Mouse (Mus musculus): ENCODE measurements at regions not wholly inside any gene's neighbourhood (a gene's known extent, or its start where the extent isn't known, plus 50 kb on each side); places are given as distances from the start of the nearest gene placed in this dataset.

DNA sequence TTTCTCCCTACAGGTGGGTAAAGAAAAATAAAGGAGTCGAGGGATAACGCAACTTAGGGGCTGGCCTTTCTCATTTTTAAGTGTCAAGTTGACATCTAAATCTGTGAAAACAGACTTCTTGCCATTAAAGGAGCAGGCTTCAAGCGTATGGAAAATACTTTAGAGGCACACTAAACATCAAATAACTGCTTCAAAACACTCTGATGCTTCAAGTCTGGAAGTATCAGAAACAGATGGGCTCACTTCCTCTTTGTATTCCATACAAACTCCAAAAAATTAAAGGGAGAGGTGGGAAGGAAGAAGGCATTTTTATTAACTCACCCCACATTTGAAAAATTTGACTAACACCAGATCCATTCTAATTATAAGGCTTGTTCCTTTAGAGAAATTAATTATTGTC, 248.0 kb upstream of the Nfe2l3 start:
- Histone ChIP-seq H3K4me1 (ENCODE audit: control insufficient read depth, insufficient read depth, low read length) (no peaks in the 10 kb centered on the region), H3K9ac (ENCODE audit: low read depth, low read length) (no peak overlapping the region), H3K27ac (replicated peaks; ENCODE audit: insufficient read depth, low read depth, low read length) (no peak overlapping the region), H3K27me3 (ENCODE audit: control insufficient read depth, insufficient read depth, low read length) (peaks cover 21% of the 10 kb centered on the region; the same call in 1 of the 2 replicates), H3K4me3 (ENCODE audit: insufficient read depth, low read depth, low read length) (no peak overlapping the region), H3K79me2 (ENCODE audit: control insufficient read depth, insufficient read depth, low read length) (no peaks in the 10 kb centered on the region), H3K36me3 (ENCODE audit: control insufficient read depth, insufficient read depth, low read length) (no peaks in the 10 kb centered on the region)
- WGBS = 4% methylated on average over 3 of the region's 3 CpGs
- TF ChIP-seq CTCF (IDR thresholded peaks at IDR 0.05; ENCODE audit: low read depth, low read length) (no peak), POLR2A (IDR thresholded peaks at IDR 0.05; ENCODE audit: extremely low read depth, insufficient read depth, low read length) (no peak)
- no peak for DNase-seq (ENCODE audit: extremely low read depth, low read depth, low spot score)

- H3K4me3 ChIP-seq (ENCODE audit: insufficient read depth, low read depth, low read length) = no peak overlapping the region
- no peak for DNase-seq (ENCODE audit: extremely low read depth, low read depth, low spot score)
- H3K79me2 ChIP-seq (ENCODE audit: control insufficient read depth, insufficient read depth, low read length) = no peaks in the 10 kb centered on the region
- H3K27me3 ChIP-seq (ENCODE audit: control insufficient read depth, insufficient read depth, low read length) = peaks cover 21% of the 10 kb centered on the region; the same call in 1 of the 2 replicates
- H3K36me3 ChIP-seq (ENCODE audit: control insufficient read depth, insufficient read depth, low read length) = no peaks in the 10 kb centered on the region
- H3K4me1 ChIP-seq (ENCODE audit: control insufficient read depth, insufficient read depth, low read length) = no peaks in the 10 kb centered on the region
- no peak overlapping the region for H3K9ac ChIP-seq (ENCODE audit: low read depth, low read length)
- H3K27ac ChIP-seq (replicated peaks; ENCODE audit: insufficient read depth, low read depth, low read length) = no peak overlapping the region
- WGBS = 32% methylated on average over 6 of the region's 6 CpGs
- TF ChIP-seq CTCF (IDR thresholded peaks at IDR 0.05; ENCODE audit: low read depth, low read length) (no peak), POLR2A (IDR thresholded peaks at IDR 0.05; ENCODE audit: extremely low read depth, insufficient read depth, low read length) (no peak)
These were observed 247.3 kb upstream of the Nfe2l3 start for GRCm38 (mm10) chr6:51185201-51185600.

GRCm38 (mm10) chr6:51189173-51189572, 243.3 kb upstream of the Nfe2l3 start:
- Histone ChIP-seq H3K4me1 (ENCODE audit: control insufficient read depth, insufficient read depth, low read length) (no peaks in the 10 kb centered on the region), H3K9ac (ENCODE audit: low read depth, low read length) (no peak overlapping the region), H3K27ac (replicated peaks; ENCODE audit: insufficient read depth, low read depth, low read length) (no peak overlapping the region), H3K4me3 (ENCODE audit: insufficient read depth, low read depth, low read length) (no peak overlapping the region), H3K27me3 (ENCODE audit: control insufficient read depth, insufficient read depth, low read length) (peaks cover 22% of the 10 kb centered on the region; the same call in 1 of the 2 replicates), H3K79me2 (ENCODE audit: control insufficient read depth, insufficient read depth, low read length) (no peaks in the 10 kb centered on the region), H3K36me3 (ENCODE audit: control insufficient read depth, insufficient read depth, low read length) (no peaks in the 10 kb centered on the region)
- no peak for DNase-seq (ENCODE audit: extremely low read depth, low read depth, low spot score)
- WGBS = 75% methylated on average over 3 of the region's 3 CpGs
- TF ChIP-seq POLR2A (IDR thresholded peaks at IDR 0.05; ENCODE audit: extremely low read depth, insufficient read depth, low read length) (no peak), CTCF (IDR thresholded peaks at IDR 0.05; ENCODE audit: low read depth, low read length) (no peak)

- no peak for DNase-seq (ENCODE audit: extremely low read depth, low read depth, low spot score)
- no peak overlapping the region for H3K27ac ChIP-seq (replicated peaks; ENCODE audit: insufficient read depth, low read depth, low read length)
- no peak overlapping the region for H3K4me3 ChIP-seq (ENCODE audit: insufficient read depth, low read depth, low read length)
- peaks cover 13% of the 10 kb centered on the region; the same call in 1 of the 2 replicates for H3K27me3 ChIP-seq (ENCODE audit: control insufficient read depth, insufficient read depth, low read length)
- no peaks in the 10 kb centered on the region for H3K4me1 ChIP-seq (ENCODE audit: control insufficient read depth, insufficient read depth, low read length)
- H3K36me3 ChIP-seq (ENCODE audit: control insufficient read depth, insufficient read depth, low read length) = no peaks in the 10 kb centered on the region
- no peaks in the 10 kb centered on the region for H3K79me2 ChIP-seq (ENCODE audit: control insufficient read depth, insufficient read depth, low read length)
- TF ChIP-seq POLR2A (IDR thresholded peaks at IDR 0.05; ENCODE audit: extremely low read depth, insufficient read depth, low read length) (no peak), CTCF (IDR thresholded peaks at IDR 0.05; ENCODE audit: low read depth, low read length) (no peak)
- 47% methylated on average over 8 of the region's 8 CpGs for WGBS
- no peak overlapping the region for H3K9ac ChIP-seq (ENCODE audit: low read depth, low read length)
These were observed 239.6 kb upstream of the Nfe2l3 start for GRCm38 (mm10) chr6:51192826-51193225.

DNA sequence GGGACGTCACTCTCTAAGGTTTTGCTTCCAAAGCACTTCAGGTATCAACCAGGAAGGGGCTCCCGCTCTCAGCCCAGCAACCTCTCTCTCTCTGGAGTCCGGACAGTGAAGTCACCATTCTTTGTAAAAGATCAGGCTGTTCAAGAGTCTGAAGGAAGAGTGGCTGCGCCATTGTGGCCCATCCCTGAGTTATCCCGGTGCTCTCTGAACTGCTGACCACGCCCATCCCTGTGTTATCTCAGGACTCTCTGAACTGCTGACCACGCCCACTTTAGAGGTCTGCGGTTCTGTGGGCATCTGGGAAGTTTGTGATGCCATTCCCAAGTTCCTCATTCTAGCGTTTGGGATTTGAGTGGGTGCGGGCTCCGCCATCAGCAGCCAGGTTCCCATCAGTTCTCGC, 239.1 kb upstream of the Nfe2l3 start:
- Histone ChIP-seq H3K27ac (replicated peaks; ENCODE audit: insufficient read depth, low read depth, low read length) (no peak overlapping the region), H3K36me3 (ENCODE audit: control insufficient read depth, insufficient read depth, low read length) (no peaks in the 10 kb centered on the region), H3K9ac (ENCODE audit: low read depth, low read length) (no peak overlapping the region), H3K4me1 (ENCODE audit: control insufficient read depth, insufficient read depth, low read length) (no peaks in the 10 kb centered on the region), H3K27me3 (ENCODE audit: control insufficient read depth, insufficient read depth, low read length) (peaks cover 13% of the 10 kb centered on the region; the same call in 1 of the 2 replicates), H3K4me3 (ENCODE audit: insufficient read depth, low read depth, low read length) (no peak overlapping the region), H3K79me2 (ENCODE audit: control insufficient read depth, insufficient read depth, low read length) (no peaks in the 10 kb centered on the region)
- 23% methylated on average over 12 of the region's 12 CpGs for WGBS
- no peak for DNase-seq (ENCODE audit: extremely low read depth, low read depth, low spot score)
- TF ChIP-seq POLR2A (IDR thresholded peaks at IDR 0.05; ENCODE audit: extremely low read depth, insufficient read depth, low read length) (no peak), CTCF (IDR thresholded peaks at IDR 0.05; ENCODE audit: low read depth, low read length) (no peak)

GRCm38 (mm10) chr6:51196391-51196790, 236.1 kb upstream of the Nfe2l3 start:
- DNase-seq (ENCODE audit: extremely low read depth, low read depth, low spot score) = no peak
- H3K27ac ChIP-seq (replicated peaks; ENCODE audit: insufficient read depth, low read depth, low read length) = no peak overlapping the region
- 84% methylated on average over 2 of the region's 2 CpGs for WGBS
- no peaks in the 10 kb centered on the region for H3K79me2 ChIP-seq (ENCODE audit: control insufficient read depth, insufficient read depth, low read length)
- H3K27me3 ChIP-seq (ENCODE audit: control insufficient read depth, insufficient read depth, low read length) = peaks cover 10% of the 10 kb centered on the region; the same call in 1 of the 2 replicates
- H3K36me3 ChIP-seq (ENCODE audit: control insufficient read depth, insufficient read depth, low read length) = no peaks in the 10 kb centered on the region
- no peak overlapping the region for H3K9ac ChIP-seq (ENCODE audit: low read depth, low read length)
- H3K4me1 ChIP-seq (ENCODE audit: control insufficient read depth, insufficient read depth, low read length) = no peaks in the 10 kb centered on the region
- H3K4me3 ChIP-seq (ENCODE audit: insufficient read depth, low read depth, low read length) = no peak overlapping the region
- no peak for TF ChIP-seq POLR2A (IDR thresholded peaks at IDR 0.05; ENCODE audit: extremely low read depth, insufficient read depth, low read length)
- no peak for TF ChIP-seq CTCF (IDR thresholded peaks at IDR 0.05; ENCODE audit: low read depth, low read length)
